Mouse (Mus musculus): ENCODE measurements around the gene Crtac1. TPM values are rescaled to one million over a fixed set of nuclear protein-coding genes. Genes with fewer than 3 reads are reported as not detected.
A peak's percentile ranks its signal among the peaks of the same experiment; 100 is the strongest.

Gene Crtac1
- polyA plus RNA-seq, 1 experiment from 2014 or later, result 0.44 TPM

DNA sequence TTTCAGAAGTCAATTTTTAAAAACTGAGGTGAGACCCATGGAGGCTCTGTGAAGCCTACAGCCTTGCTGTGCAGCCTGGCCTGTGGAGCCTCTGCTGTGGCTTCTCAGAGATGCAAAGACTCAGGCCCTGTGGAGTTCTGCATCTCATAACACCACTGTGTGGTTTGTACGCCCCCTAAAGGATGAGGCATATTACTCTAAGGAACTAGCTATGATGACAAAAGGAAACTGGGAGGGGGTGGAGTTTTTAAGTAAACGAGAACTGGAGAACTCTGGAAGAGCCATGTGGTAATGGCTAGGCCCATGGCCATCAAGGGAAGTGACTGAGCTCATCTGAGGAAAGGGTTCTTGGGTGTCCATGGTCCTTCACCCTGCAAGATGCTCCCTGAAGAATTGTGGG, 120.3 kb downstream of the Crtac1 start:
- TF ChIP-seq CTCF (IDR thresholded peaks at IDR 0.05) (no peak), EP300 (IDR thresholded peaks at IDR 0.05) (no peak)
- DNase-seq (ENCODE audit: low spot score) (no peak), ATAC-seq (no peak)
- Histone ChIP-seq H3K4me3 (ENCODE audit: low read depth, low read length) (no peak overlapping the region), H3K9me3 (ENCODE audit: low read length) (no peaks in the 10 kb centered on the region), H3K36me3 (ENCODE audit: insufficient read depth, low read length) (no peaks in the 10 kb centered on the region), H3K27me3 (replicated peaks; ENCODE audit: insufficient read depth, low read length) (no peaks in the 10 kb centered on the region), H3K4me1 (ENCODE audit: insufficient read depth, low read depth, low read length) (no peaks in the 10 kb centered on the region), H3K4me2 (replicated peaks; ENCODE audit: low read depth, low read length) (no peak overlapping the region), H3K27ac (ENCODE audit: low read length) (no peak overlapping the region), H3K9ac (replicated peaks; ENCODE audit: low read depth) (no peak overlapping the region)
- WGBS, result 18% methylated on average over 2 of the region's 2 CpGs

- WGBS, result 75% methylated on average over 12 of the region's 12 CpGs
- Histone ChIP-seq H3K4me2 (replicated peaks; ENCODE audit: low read depth, low read length) (no peak overlapping the region), H3K4me1 (ENCODE audit: insufficient read depth, low read depth, low read length) (no peaks in the 10 kb centered on the region), H3K36me3 (ENCODE audit: insufficient read depth, low read length) (no peaks in the 10 kb centered on the region), H3K4me3 (ENCODE audit: low read depth, low read length) (no peak overlapping the region), H3K9me3 (ENCODE audit: low read length) (no peaks in the 10 kb centered on the region), H3K27ac (ENCODE audit: low read length) (no peak overlapping the region), H3K27me3 (replicated peaks; ENCODE audit: insufficient read depth, low read length) (no peaks in the 10 kb centered on the region), H3K9ac (replicated peaks; ENCODE audit: low read depth) (no peak overlapping the region)
- no peak for ATAC-seq
- TF ChIP-seq CTCF (IDR thresholded peaks at IDR 0.05), result no peak
- TF ChIP-seq EP300 (IDR thresholded peaks at IDR 0.05), result no peak
- DNase-seq (ENCODE audit: low spot score), result no peak
Measured at GRCm38 (mm10) chr19:42308931-42309330, 122.7 kb downstream of the Crtac1 start.

DNA sequence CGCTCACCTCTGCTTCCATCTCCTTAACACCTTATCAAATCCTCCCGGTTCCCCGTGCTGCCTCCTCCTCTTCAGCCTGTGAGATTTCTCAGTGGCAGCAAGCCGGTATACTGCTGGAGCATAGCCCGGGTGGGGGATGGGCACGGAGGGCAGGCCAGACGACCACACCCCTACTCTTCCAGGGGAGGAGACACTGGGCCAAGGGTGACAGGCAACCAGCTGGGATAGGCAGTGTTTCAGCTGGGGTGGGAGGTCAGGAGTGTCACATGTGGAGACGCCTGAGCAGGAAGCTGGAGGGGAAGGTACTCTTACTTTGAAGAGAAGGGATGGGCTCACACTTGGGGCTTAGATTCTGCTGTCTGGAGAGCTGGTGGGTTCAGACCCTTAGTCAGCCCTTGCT, 124.6 kb downstream of the Crtac1 start:
- H3K36me3 ChIP-seq (ENCODE audit: insufficient read depth, low read length), result no peaks in the 10 kb centered on the region
- H3K9me3 ChIP-seq (ENCODE audit: low read length), result no peaks in the 10 kb centered on the region
- TF ChIP-seq EP300 (IDR thresholded peaks at IDR 0.05) (no peak), CTCF (IDR thresholded peaks at IDR 0.05) (no peak)
- H3K4me2 ChIP-seq (replicated peaks; ENCODE audit: low read depth, low read length), result no peak overlapping the region
- no peak overlapping the region for H3K27ac ChIP-seq (ENCODE audit: low read length)
- 5% methylated on average over 8 of the region's 8 CpGs for WGBS
- no peaks in the 10 kb centered on the region for H3K27me3 ChIP-seq (replicated peaks; ENCODE audit: insufficient read depth, low read length)
- H3K9ac ChIP-seq (replicated peaks; ENCODE audit: low read depth), result no peak overlapping the region
- H3K4me1 ChIP-seq (ENCODE audit: insufficient read depth, low read depth, low read length), result no peaks in the 10 kb centered on the region
- peak; percentile 12 for DNase-seq (ENCODE audit: low spot score)
- no peak overlapping the region for H3K4me3 ChIP-seq (ENCODE audit: low read depth, low read length)
- ATAC-seq, result peak; percentile 23

- Histone ChIP-seq H3K27me3 (replicated peaks; ENCODE audit: insufficient read depth, low read length) (no peaks in the 10 kb centered on the region), H3K4me2 (replicated peaks; ENCODE audit: low read depth, low read length) (no peak overlapping the region), H3K4me3 (ENCODE audit: low read depth, low read length) (no peak overlapping the region), H3K9ac (replicated peaks; ENCODE audit: low read depth) (no peak overlapping the region), H3K9me3 (ENCODE audit: low read length) (no peaks in the 10 kb centered on the region), H3K4me1 (ENCODE audit: insufficient read depth, low read depth, low read length) (no peaks in the 10 kb centered on the region), H3K36me3 (ENCODE audit: insufficient read depth, low read length) (no peaks in the 10 kb centered on the region), H3K27ac (ENCODE audit: low read length) (no peak overlapping the region)
- DNase-seq (ENCODE audit: low spot score), result no peak
- TF ChIP-seq EP300 (IDR thresholded peaks at IDR 0.05) (no peak), CTCF (IDR thresholded peaks at IDR 0.05) (no peak)
- no peak for ATAC-seq
- 33% methylated on average over 7 of the region's 7 CpGs for WGBS
Measured at GRCm38 (mm10) chr19:42306202-42306601, 125.4 kb downstream of the Crtac1 start.

DNA sequence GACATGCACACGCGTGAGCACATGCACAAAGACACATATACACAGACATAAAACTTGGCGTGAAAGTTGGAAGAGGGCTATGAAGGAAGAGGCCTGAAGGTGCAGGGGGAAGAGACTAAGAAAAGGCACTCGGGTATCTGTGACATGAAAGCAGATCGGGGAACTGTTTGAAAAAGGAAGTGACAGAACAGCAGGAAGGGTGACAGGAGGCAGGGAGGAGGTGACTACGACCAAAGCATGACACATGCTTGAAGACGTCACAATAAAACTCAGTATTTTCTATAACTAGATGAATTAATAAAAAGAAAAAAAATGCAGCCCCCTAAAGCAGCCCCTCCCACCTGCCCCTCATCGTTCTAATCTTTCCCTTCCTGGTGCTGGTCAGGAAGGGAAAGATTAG, 125.8 kb downstream of the Crtac1 start:
- TF ChIP-seq CTCF (IDR thresholded peaks at IDR 0.05), result no peak
- TF ChIP-seq EP300 (IDR thresholded peaks at IDR 0.05), result no peak
- no peaks in the 10 kb centered on the region for H3K27me3 ChIP-seq (replicated peaks; ENCODE audit: insufficient read depth, low read length)
- DNase-seq (ENCODE audit: low spot score) (no peak), ATAC-seq (no peak)
- no peaks in the 10 kb centered on the region for H3K9me3 ChIP-seq (ENCODE audit: low read length)
- WGBS, result 46% methylated on average over 8 of the region's 8 CpGs
- no peaks in the 10 kb centered on the region for H3K4me1 ChIP-seq (ENCODE audit: insufficient read depth, low read depth, low read length)
- H3K4me3 ChIP-seq (ENCODE audit: low read depth, low read length), result no peak overlapping the region
- H3K4me2 ChIP-seq (replicated peaks; ENCODE audit: low read depth, low read length), result no peak overlapping the region
- H3K36me3 ChIP-seq (ENCODE audit: insufficient read depth, low read length), result no peaks in the 10 kb centered on the region
- H3K27ac ChIP-seq (ENCODE audit: low read length), result no peak overlapping the region
- no peak overlapping the region for H3K9ac ChIP-seq (replicated peaks; ENCODE audit: low read depth)

- 79% methylated on average over 13 of the region's 13 CpGs for WGBS
- no peak overlapping the region for H3K27ac ChIP-seq (ENCODE audit: low read length)
- no peak overlapping the region for H3K4me3 ChIP-seq (ENCODE audit: low read depth, low read length)
- H3K9ac ChIP-seq (replicated peaks; ENCODE audit: low read depth), result no peak overlapping the region
- TF ChIP-seq CTCF (IDR thresholded peaks at IDR 0.05) (no peak), EP300 (IDR thresholded peaks at IDR 0.05) (no peak)
- no peaks in the 10 kb centered on the region for H3K27me3 ChIP-seq (replicated peaks; ENCODE audit: insufficient read depth, low read length)
- H3K36me3 ChIP-seq (ENCODE audit: insufficient read depth, low read length), result no peaks in the 10 kb centered on the region
- ATAC-seq (no peak), DNase-seq (ENCODE audit: low spot score) (no peak)
- no peaks in the 10 kb centered on the region for H3K4me1 ChIP-seq (ENCODE audit: insufficient read depth, low read depth, low read length)
- no peak overlapping the region for H3K4me2 ChIP-seq (replicated peaks; ENCODE audit: low read depth, low read length)
- no peaks in the 10 kb centered on the region for H3K9me3 ChIP-seq (ENCODE audit: low read length)
Measured at GRCm38 (mm10) chr19:42304506-42304905, 127.1 kb downstream of the Crtac1 start.

GRCm38 (mm10) chr19:42303210-42303813, 128.3 kb downstream of the Crtac1 start:
- no peaks in the 10 kb centered on the region for H3K36me3 ChIP-seq (ENCODE audit: insufficient read depth, low read length)
- WGBS, result 53% methylated on average over 12 of the region's 12 CpGs
- no peaks in the 10 kb centered on the region for H3K27me3 ChIP-seq (replicated peaks; ENCODE audit: insufficient read depth, low read length)
- no peaks in the 10 kb centered on the region for H3K4me1 ChIP-seq (ENCODE audit: insufficient read depth, low read depth, low read length)
- DNase-seq (ENCODE audit: low spot score) (no peak), ATAC-seq (no peak)
- H3K9me3 ChIP-seq (ENCODE audit: low read length), result no peaks in the 10 kb centered on the region
- no peak overlapping the region for H3K27ac ChIP-seq (ENCODE audit: low read length)
- TF ChIP-seq EP300 (IDR thresholded peaks at IDR 0.05) (no peak), CTCF (IDR thresholded peaks at IDR 0.05) (no peak)
- no peak overlapping the region for H3K9ac ChIP-seq (replicated peaks; ENCODE audit: low read depth)
- no peak overlapping the region for H3K4me2 ChIP-seq (replicated peaks; ENCODE audit: low read depth, low read length)
- no peak overlapping the region for H3K4me3 ChIP-seq (ENCODE audit: low read depth, low read length)
